Mouse (Mus musculus): ENCODE data around the gene Cdc37l1. TPM values are rescaled to one million over a fixed set of nuclear protein-coding genes. Genes with fewer than 3 reads are reported as not detected.

The Cdc37l1 gene
- 17.0 and 32.0 TPM in 2 replicates for polyA plus RNA-seq (2011; ENCODE audit: insufficient read depth, insufficient read length, low replicate concordance, missing spikeins)

DNA sequence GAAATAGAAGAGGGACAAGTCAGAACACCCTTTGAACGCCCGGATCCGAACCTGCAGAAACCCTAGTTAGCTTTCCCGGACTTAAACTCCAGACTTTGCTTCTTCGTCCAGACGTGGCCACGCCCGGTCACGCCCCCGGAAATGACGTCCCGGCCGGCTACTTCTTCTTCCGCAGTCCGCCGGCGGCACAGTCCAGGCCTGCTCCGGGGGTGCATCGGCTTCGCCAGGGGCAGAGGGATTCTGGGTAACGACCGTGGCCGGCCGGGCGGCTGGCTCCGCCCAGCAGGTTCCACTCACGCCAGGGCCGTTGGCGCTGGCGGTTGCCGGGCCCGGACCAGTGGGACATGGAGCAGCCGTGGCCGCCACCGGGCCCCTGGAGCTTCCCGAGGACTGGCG lies at the start of gene Cdc37l1:
TSS of gene Cdc37l1 (plus strand) at position 159 of the 396 bp plus-strand sequence.
- peak; percentile 84; the same call in 1 of the 2 replicates for TF ChIP-seq POLR2A (IDR thresholded peaks at IDR 0.05; ENCODE audit: borderline replicate concordance, control insufficient read depth, low read depth, low read length)
- TF ChIP-seq CTCF (IDR thresholded peaks at IDR 0.05; ENCODE audit: control insufficient read depth, insufficient read depth, low read length) = no peak
- Histone ChIP-seq H3K4me3 (replicated peaks; ENCODE audit: control insufficient read depth, low read depth, low read length) (peak within 1 kb of the TSS; percentile 95), H3K4me1 (ENCODE audit: control insufficient read depth, insufficient read depth, low read length) (no peaks in the 10 kb centered on the region; the same call in 1 of the 2 replicates), H3K27ac (ENCODE audit: control insufficient read depth, insufficient read depth, low read depth, low read length, poor library complexity) (peak within 1 kb of the TSS; percentile 91)
- WGBS = 0% methylated on average over 37 of the region's 37 CpGs

DNA sequence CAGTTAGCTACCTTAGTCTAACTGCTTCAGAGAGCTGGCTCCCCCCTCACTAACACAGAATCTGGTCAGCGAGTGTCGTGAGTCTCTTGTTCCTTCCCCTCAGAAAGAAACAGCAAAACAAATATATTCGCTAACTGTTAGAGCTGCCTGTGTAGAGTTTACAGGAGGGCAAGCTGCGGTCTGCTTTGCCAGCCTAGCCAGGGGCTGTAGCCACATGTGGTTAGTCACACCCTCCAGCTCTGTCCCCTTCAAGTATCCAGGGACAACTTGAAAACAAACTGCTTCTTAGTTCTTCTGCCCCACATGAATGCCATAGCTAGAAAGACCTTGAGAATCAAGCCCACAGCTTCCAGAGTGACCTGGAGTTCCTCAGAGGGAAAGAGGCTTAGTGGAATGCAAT lies 48.9 kb upstream of the Cdc37l1 start:
- H3K27ac ChIP-seq (ENCODE audit: control insufficient read depth, insufficient read depth, low read depth, low read length, poor library complexity) = no peak overlapping the region
- no peak overlapping the region for H3K4me3 ChIP-seq (replicated peaks; ENCODE audit: control insufficient read depth, low read depth, low read length)
- TF ChIP-seq POLR2A (IDR thresholded peaks at IDR 0.05; ENCODE audit: borderline replicate concordance, control insufficient read depth, low read depth, low read length) (no peak), CTCF (IDR thresholded peaks at IDR 0.05; ENCODE audit: control insufficient read depth, insufficient read depth, low read length) (no peak)
- 46% methylated on average over 4 of the region's 4 CpGs for WGBS
- no peaks in the 10 kb centered on the region for H3K4me1 ChIP-seq (ENCODE audit: control insufficient read depth, insufficient read depth, low read length)

GRCm38 (mm10) chr19:28946782-28947181 lies 43.4 kb upstream of the Cdc37l1 start:
- Histone ChIP-seq H3K4me3 (replicated peaks; ENCODE audit: control insufficient read depth, low read depth, low read length) (no peak overlapping the region), H3K27ac (ENCODE audit: control insufficient read depth, insufficient read depth, low read depth, low read length, poor library complexity) (no peak overlapping the region), H3K4me1 (ENCODE audit: control insufficient read depth, insufficient read depth, low read length) (no peaks in the 10 kb centered on the region)
- WGBS = 33% methylated on average over 4 of the region's 4 CpGs
- TF ChIP-seq CTCF (IDR thresholded peaks at IDR 0.05; ENCODE audit: control insufficient read depth, insufficient read depth, low read length) = no peak
- no peak for TF ChIP-seq POLR2A (IDR thresholded peaks at IDR 0.05; ENCODE audit: borderline replicate concordance, control insufficient read depth, low read depth, low read length)

GRCm38 (mm10) chr19:28947311-28947710 lies 42.8 kb upstream of the Cdc37l1 start:
- H3K27ac ChIP-seq (ENCODE audit: control insufficient read depth, insufficient read depth, low read depth, low read length, poor library complexity) = no peak overlapping the region
- no peak overlapping the region for H3K4me3 ChIP-seq (replicated peaks; ENCODE audit: control insufficient read depth, low read depth, low read length)
- H3K4me1 ChIP-seq (ENCODE audit: control insufficient read depth, insufficient read depth, low read length) = no peaks in the 10 kb centered on the region
- 29% methylated on average over 2 of the region's 2 CpGs for WGBS
- TF ChIP-seq POLR2A (IDR thresholded peaks at IDR 0.05; ENCODE audit: borderline replicate concordance, control insufficient read depth, low read depth, low read length) (no peak), CTCF (IDR thresholded peaks at IDR 0.05; ENCODE audit: control insufficient read depth, insufficient read depth, low read length) (no peak)

GRCm38 (mm10) chr19:28951251-28951650 lies 38.9 kb upstream of the Cdc37l1 start:
- WGBS = 78% methylated on average over 5 of the region's 5 CpGs
- Histone ChIP-seq H3K27ac (ENCODE audit: control insufficient read depth, insufficient read depth, low read depth, low read length, poor library complexity) (no peak overlapping the region), H3K4me3 (replicated peaks; ENCODE audit: control insufficient read depth, low read depth, low read length) (no peak overlapping the region), H3K4me1 (ENCODE audit: control insufficient read depth, insufficient read depth, low read length) (no peaks in the 10 kb centered on the region)
- no peak for TF ChIP-seq POLR2A (IDR thresholded peaks at IDR 0.05; ENCODE audit: borderline replicate concordance, control insufficient read depth, low read depth, low read length)
- no peak for TF ChIP-seq CTCF (IDR thresholded peaks at IDR 0.05; ENCODE audit: control insufficient read depth, insufficient read depth, low read length)

- peaks cover 5% of the 10 kb centered on the region; the same call in 1 of the 2 replicates for H3K4me1 ChIP-seq (ENCODE audit: control insufficient read depth, insufficient read depth, low read length)
- 47% methylated on average over 3 of the region's 3 CpGs for WGBS
- TF ChIP-seq CTCF (IDR thresholded peaks at IDR 0.05; ENCODE audit: control insufficient read depth, insufficient read depth, low read length) = no peak
- no peak for TF ChIP-seq POLR2A (IDR thresholded peaks at IDR 0.05; ENCODE audit: borderline replicate concordance, control insufficient read depth, low read depth, low read length)
- no peak overlapping the region for H3K4me3 ChIP-seq (replicated peaks; ENCODE audit: control insufficient read depth, low read depth, low read length)
- H3K27ac ChIP-seq (ENCODE audit: control insufficient read depth, insufficient read depth, low read depth, low read length, poor library complexity) = no peak overlapping the region
These were observed 27.0 kb upstream of the Cdc37l1 start for GRCm38 (mm10) chr19:28963113-28963512.

- WGBS = 3% methylated on average over 4 of the region's 4 CpGs
- H3K4me1 ChIP-seq (ENCODE audit: control insufficient read depth, insufficient read depth, low read length) = peaks cover 5% of the 10 kb centered on the region; the same call in 1 of the 2 replicates
- peak overlapping the region; percentile 91 for H3K4me3 ChIP-seq (replicated peaks; ENCODE audit: control insufficient read depth, low read depth, low read length)
- H3K27ac ChIP-seq (ENCODE audit: control insufficient read depth, insufficient read depth, low read depth, low read length, poor library complexity) = peak overlapping the region; percentile 76; the same call in 1 of the 2 replicates
- TF ChIP-seq CTCF (IDR thresholded peaks at IDR 0.05; ENCODE audit: control insufficient read depth, insufficient read depth, low read length) (no peak), POLR2A (IDR thresholded peaks at IDR 0.05; ENCODE audit: borderline replicate concordance, control insufficient read depth, low read depth, low read length) (no peak)
These were observed 26.7 kb upstream of the Cdc37l1 start for GRCm38 (mm10) chr19:28963513-28963841.

- under 1% methylated on average over 73 of the region's 73 CpGs for WGBS
- H3K4me1 ChIP-seq (ENCODE audit: control insufficient read depth, insufficient read depth, low read length) = peaks cover 5% of the 10 kb centered on the region; the same call in 1 of the 2 replicates
- TF ChIP-seq CTCF (IDR thresholded peaks at IDR 0.05; ENCODE audit: control insufficient read depth, insufficient read depth, low read length) (peak; percentile 42; the same call in 1 of the 2 replicates), POLR2A (IDR thresholded peaks at IDR 0.05; ENCODE audit: borderline replicate concordance, control insufficient read depth, low read depth, low read length) (peak; percentile 54; the same call in 1 of the 2 replicates)
- peak within 1 kb of the TSS; percentile 91 for H3K4me3 ChIP-seq (replicated peaks; ENCODE audit: control insufficient read depth, low read depth, low read length)
- peak within 1 kb of the TSS; percentile 76; the same call in 1 of the 2 replicates for H3K27ac ChIP-seq (ENCODE audit: control insufficient read depth, insufficient read depth, low read depth, low read length, poor library complexity)
These were observed 26.2 kb upstream of the Cdc37l1 start, which contains the start of gene Plpp6 for GRCm38 (mm10) chr19:28963842-28964551. TSS of gene Plpp6 (plus strand) at chr19:28963953.

All from bone marrow, adult 2 months (tissue).